Mouse (Mus musculus): ENCODE data around the gene Pygb. TPM values are rescaled to one million over a fixed set of nuclear protein-coding genes. Genes with fewer than 3 reads are reported as not detected.
A peak's percentile ranks its signal among the peaks of the same experiment; 100 is the strongest.

Gene Pygb
- total and polyA plus RNA-seq, 3 experiments: 343 to 514 (median 448) TPM

- no peak overlapping the region for H3K4me3 ChIP-seq
- peaks cover 2% of the 10 kb centered on the region for H3K4me1 ChIP-seq (ENCODE audit: control insufficient read depth, insufficient read depth, low read length)
- no peak overlapping the region for H3K9ac ChIP-seq (ENCODE audit: low read depth, low read length)
- 66% methylated on average over 2 of the region's 2 CpGs for WGBS
- H3K27me3 ChIP-seq (ENCODE audit: control insufficient read depth, insufficient read depth, low read length): no peaks in the 10 kb centered on the region
- DNase-seq: no peak
- no peak overlapping the region for H3K27ac ChIP-seq
- H3K79me2 ChIP-seq (replicated peaks; ENCODE audit: control insufficient read depth, insufficient read depth, low read length): no peaks in the 10 kb centered on the region
- TF ChIP-seq CTCF (IDR thresholded peaks at IDR 0.05): no peak
- intact Hi-C loops (cut with DNase I): no loop called here
- H3K36me3 ChIP-seq (ENCODE audit: control insufficient read depth, insufficient read depth, low read length): no peaks in the 10 kb centered on the region
Measured at GRCm38 (mm10) chr2:150782801-150783200, 3.7 kb upstream of the Pygb start.

DNA sequence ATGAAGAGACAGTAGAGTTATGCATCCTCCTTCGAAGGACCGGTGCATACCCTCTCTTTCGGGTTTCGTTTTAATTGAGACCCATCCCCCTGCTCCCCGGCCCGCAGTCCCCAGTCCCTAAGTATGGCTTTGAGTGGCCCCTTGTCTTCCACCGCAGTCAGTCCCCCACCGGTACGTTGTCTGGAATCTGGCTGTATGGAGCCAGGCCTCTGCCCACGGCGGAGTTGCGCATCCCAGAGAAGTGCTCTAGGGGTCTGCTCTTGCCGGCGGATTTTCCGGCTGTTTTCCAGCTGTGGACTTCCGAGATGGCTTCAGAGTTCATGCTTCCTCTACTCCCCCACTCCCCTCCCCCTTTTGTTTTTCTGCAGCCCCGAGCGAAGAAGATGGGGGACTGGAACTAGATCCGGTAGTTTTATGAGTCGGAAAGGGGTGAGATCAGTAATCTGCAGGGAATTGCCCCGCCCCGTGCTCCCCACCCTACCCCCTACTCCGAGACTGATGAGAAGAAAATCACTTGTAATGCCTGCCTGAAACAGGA lies 768 bp downstream of the Pygb start:
- H3K27ac ChIP-seq: peak overlapping the region; percentile 90
- DNase-seq: peak; percentile 27 to 55
- peak overlapping the region; percentile 96 for H3K4me3 ChIP-seq
- intact Hi-C loops (cut with DNase I): loop anchor here (2.0 to 5.0 kb wide), 3 partner anchors 39 to 125 kb away; partner anchors contain the start of genes Abhd12, Entpd6 and Gins1
- TF ChIP-seq EP300 (IDR thresholded peaks at IDR 0.05; ENCODE audit: insufficient read depth, low read depth, low read length) (no peak), CTCF (IDR thresholded peaks at IDR 0.05) (no peak), POLR2A (IDR thresholded peaks at IDR 0.05; ENCODE audit: insufficient read depth, low read depth, low read length) (no peak)
- peaks cover 7% of the 10 kb centered on the region for H3K4me1 ChIP-seq (ENCODE audit: control insufficient read depth, insufficient read depth, low read length)
- no peaks in the 10 kb centered on the region for H3K27me3 ChIP-seq (ENCODE audit: control insufficient read depth, insufficient read depth, low read length)
- under 1% methylated on average over 23 of the region's 23 CpGs for WGBS
- no peaks in the 10 kb centered on the region for H3K79me2 ChIP-seq (replicated peaks; ENCODE audit: control insufficient read depth, insufficient read depth, low read length)
- H3K36me3 ChIP-seq (ENCODE audit: control insufficient read depth, insufficient read depth, low read length): peaks cover 14% of the 10 kb centered on the region
- H3K9ac ChIP-seq (ENCODE audit: low read depth, low read length): peak overlapping the region; percentile 82

DNA sequence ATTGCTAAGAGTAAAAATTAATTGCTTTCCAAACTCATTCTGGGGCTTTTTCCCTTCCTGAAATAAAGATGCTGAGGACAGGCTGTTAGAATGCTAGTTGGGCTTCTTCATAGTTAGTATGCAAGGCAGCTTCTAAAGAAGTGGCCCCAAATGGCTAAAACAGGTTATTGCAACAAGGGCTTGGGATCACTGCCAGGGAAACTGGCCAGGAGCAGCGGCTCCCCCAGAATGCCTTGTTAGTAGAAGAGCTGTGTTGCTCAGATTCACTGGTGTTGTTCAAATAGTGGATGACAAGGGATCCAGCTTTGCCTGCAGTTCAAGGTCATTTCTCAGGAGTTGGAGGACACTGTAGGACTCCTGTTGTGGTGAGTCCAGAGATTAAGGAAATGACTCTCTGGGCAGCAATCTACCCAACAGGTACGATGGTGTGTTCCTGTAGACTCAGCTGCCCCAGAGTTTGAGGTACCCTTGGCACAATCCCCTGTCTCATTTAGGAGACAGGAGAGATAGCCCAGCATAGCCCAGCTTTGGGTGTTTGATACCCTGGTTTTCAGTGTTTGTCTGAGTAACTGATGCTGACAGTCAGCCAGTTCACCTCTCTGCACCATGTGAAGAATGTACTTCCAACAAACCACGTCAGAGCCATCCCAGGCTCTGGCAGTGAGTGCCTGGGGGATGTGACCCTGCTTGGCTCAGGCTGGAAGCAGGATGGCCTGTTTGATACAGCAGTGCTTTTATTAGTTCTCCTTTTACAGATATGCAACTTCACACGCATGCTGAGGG lies 2.4 kb downstream of the Pygb start:
- DNase-seq: peak; percentile 87 to 88
- H3K79me2 ChIP-seq (replicated peaks; ENCODE audit: control insufficient read depth, insufficient read depth, low read length): no peaks in the 10 kb centered on the region
- H3K27me3 ChIP-seq (ENCODE audit: control insufficient read depth, insufficient read depth, low read length): no peaks in the 10 kb centered on the region
- H3K36me3 ChIP-seq (ENCODE audit: control insufficient read depth, insufficient read depth, low read length): peaks cover 23% of the 10 kb centered on the region
- H3K9ac ChIP-seq (ENCODE audit: low read depth, low read length): peak overlapping the region; percentile 38
- TF ChIP-seq CTCF (IDR thresholded peaks at IDR 0.05) (peak; percentile 65), POLR2A (IDR thresholded peaks at IDR 0.05; ENCODE audit: insufficient read depth, low read depth, low read length) (peak; percentile 30), EP300 (IDR thresholded peaks at IDR 0.05; ENCODE audit: insufficient read depth, low read depth, low read length) (peak; percentile 65)
- peak overlapping the region; percentile 96 for H3K4me3 ChIP-seq
- peaks cover 7% of the 10 kb centered on the region for H3K4me1 ChIP-seq (ENCODE audit: control insufficient read depth, insufficient read depth, low read length)
- intact Hi-C loops (cut with DNase I): loop anchor here (5.0 kb wide), 1 partner anchor 127 kb away; no protein-coding TSS in a partner anchor
- peak overlapping the region; percentile 90 for H3K27ac ChIP-seq
- WGBS: 23% methylated on average over 4 of the region's 4 CpGs

DNA sequence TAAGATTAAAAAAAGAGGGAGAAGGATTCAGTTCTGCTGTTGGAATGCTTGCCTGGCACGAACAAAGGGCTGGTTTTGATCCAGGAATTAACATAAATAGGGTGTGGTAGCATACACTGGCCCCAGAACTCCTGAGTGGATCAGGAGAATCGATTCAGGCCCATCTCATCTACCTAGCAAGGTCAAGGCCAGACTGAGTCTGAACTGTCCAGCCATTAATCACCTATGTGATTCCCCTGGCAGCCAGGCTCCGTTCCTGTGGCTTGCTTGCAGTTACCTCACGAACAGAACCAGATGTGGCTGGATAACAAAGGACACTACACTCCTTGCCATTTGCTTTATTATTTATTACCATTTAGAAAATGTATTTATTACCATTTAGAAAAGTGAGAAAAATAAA lies 6.8 kb downstream of the Pygb start:
- H3K36me3 ChIP-seq (ENCODE audit: control insufficient read depth, insufficient read depth, low read length): peaks cover 27% of the 10 kb centered on the region
- H3K79me2 ChIP-seq (replicated peaks; ENCODE audit: control insufficient read depth, insufficient read depth, low read length): peaks cover 3% of the 10 kb centered on the region; the same call in 1 of the 2 replicates
- peaks cover 5% of the 10 kb centered on the region for H3K4me1 ChIP-seq (ENCODE audit: control insufficient read depth, insufficient read depth, low read length)
- no peak for DNase-seq
- H3K27ac ChIP-seq: no peak overlapping the region
- intact Hi-C loops (cut with DNase I): loop anchor here (5.0 kb wide), 1 partner anchor 116 kb away; no protein-coding TSS in a partner anchor
- H3K9ac ChIP-seq (ENCODE audit: low read depth, low read length): no peak overlapping the region
- no peak overlapping the region for H3K4me3 ChIP-seq
- TF ChIP-seq POLR2A (IDR thresholded peaks at IDR 0.05; ENCODE audit: insufficient read depth, low read depth, low read length) (no peak), CTCF (IDR thresholded peaks at IDR 0.05) (no peak), EP300 (IDR thresholded peaks at IDR 0.05; ENCODE audit: insufficient read depth, low read depth, low read length) (no peak)
- H3K27me3 ChIP-seq (ENCODE audit: control insufficient read depth, insufficient read depth, low read length): no peaks in the 10 kb centered on the region
- 54% methylated on average over 4 of the region's 4 CpGs for WGBS

DNA sequence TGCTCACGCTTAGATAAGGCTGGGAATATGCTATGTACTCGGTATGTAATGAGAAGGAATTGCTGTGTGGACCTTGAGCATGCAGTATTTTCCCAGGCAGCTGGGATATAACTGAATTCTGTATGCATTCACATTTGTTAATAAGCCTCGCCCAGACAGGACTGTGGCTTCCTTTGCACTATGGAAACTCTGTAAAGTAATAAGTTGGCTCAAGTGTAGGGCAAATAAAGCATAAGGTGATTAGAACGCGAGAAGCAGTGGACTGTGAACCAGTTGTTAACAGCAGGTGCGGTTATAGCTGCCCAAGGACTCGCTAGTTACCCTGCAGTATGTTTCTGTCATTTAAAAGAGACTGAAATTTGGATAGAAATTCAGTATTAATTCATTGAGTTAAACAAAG lies 11.5 kb downstream of the Pygb start:
- 62% methylated on average over 7 of the region's 7 CpGs for WGBS
- Histone ChIP-seq H3K27me3 (ENCODE audit: control insufficient read depth, insufficient read depth, low read length) (no peaks in the 10 kb centered on the region), H3K9ac (ENCODE audit: low read depth, low read length) (no peak overlapping the region), H3K36me3 (ENCODE audit: control insufficient read depth, insufficient read depth, low read length) (peaks cover 9% of the 10 kb centered on the region), H3K4me1 (ENCODE audit: control insufficient read depth, insufficient read depth, low read length) (no peaks in the 10 kb centered on the region), H3K79me2 (replicated peaks; ENCODE audit: control insufficient read depth, insufficient read depth, low read length) (peaks cover 3% of the 10 kb centered on the region; the same call in 1 of the 2 replicates), H3K27ac (no peak overlapping the region), H3K4me3 (no peak overlapping the region)
- no peak for DNase-seq
- intact Hi-C loops (cut with DNase I): no loop called here
- TF ChIP-seq CTCF (IDR thresholded peaks at IDR 0.05) (no peak), EP300 (IDR thresholded peaks at IDR 0.05; ENCODE audit: insufficient read depth, low read depth, low read length) (no peak), POLR2A (IDR thresholded peaks at IDR 0.05; ENCODE audit: insufficient read depth, low read depth, low read length) (no peak)

DNA sequence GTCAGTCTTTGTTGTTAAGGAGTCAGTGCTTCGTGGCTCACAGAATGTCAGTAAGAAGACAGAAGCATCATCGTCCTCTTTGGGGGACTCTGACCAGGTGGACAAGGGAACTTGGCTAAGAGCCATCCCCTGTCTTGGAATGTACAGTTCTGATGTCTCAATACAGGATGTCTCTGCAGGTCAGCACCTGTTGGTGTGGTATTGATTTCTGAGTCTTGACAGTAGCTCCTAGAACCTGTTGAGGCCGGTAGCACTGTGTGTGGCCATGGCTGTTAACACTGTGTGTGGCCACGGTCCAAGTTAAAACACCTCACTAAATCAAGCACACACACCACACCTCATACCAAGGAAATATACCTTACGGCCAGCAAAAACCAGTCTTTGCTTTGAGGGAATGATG lies 14.1 kb downstream of the Pygb start:
- Histone ChIP-seq H3K9ac (ENCODE audit: low read depth, low read length) (no peak overlapping the region), H3K4me1 (ENCODE audit: control insufficient read depth, insufficient read depth, low read length) (no peaks in the 10 kb centered on the region), H3K36me3 (ENCODE audit: control insufficient read depth, insufficient read depth, low read length) (peaks cover 8% of the 10 kb centered on the region), H3K79me2 (replicated peaks; ENCODE audit: control insufficient read depth, insufficient read depth, low read length) (peaks cover 3% of the 10 kb centered on the region; the same call in 1 of the 2 replicates), H3K27me3 (ENCODE audit: control insufficient read depth, insufficient read depth, low read length) (no peaks in the 10 kb centered on the region), H3K27ac (no peak overlapping the region), H3K4me3 (no peak overlapping the region)
- TF ChIP-seq POLR2A (IDR thresholded peaks at IDR 0.05; ENCODE audit: insufficient read depth, low read depth, low read length): no peak
- no peak for TF ChIP-seq EP300 (IDR thresholded peaks at IDR 0.05; ENCODE audit: insufficient read depth, low read depth, low read length)
- TF ChIP-seq CTCF (IDR thresholded peaks at IDR 0.05): no peak
- intact Hi-C loops (cut with DNase I): no loop called here
- DNase-seq: no peak
- 78% methylated on average over 5 of the region's 5 CpGs for WGBS

Data from heart, adult 2 months (tissue).